Mouse (Mus musculus): ENCODE measurements at regions not wholly inside any gene's neighbourhood (a gene's known extent, or its start where the extent isn't known, plus 50 kb on each side); places are given as distances from the start of the nearest gene placed in this dataset.

DNA sequence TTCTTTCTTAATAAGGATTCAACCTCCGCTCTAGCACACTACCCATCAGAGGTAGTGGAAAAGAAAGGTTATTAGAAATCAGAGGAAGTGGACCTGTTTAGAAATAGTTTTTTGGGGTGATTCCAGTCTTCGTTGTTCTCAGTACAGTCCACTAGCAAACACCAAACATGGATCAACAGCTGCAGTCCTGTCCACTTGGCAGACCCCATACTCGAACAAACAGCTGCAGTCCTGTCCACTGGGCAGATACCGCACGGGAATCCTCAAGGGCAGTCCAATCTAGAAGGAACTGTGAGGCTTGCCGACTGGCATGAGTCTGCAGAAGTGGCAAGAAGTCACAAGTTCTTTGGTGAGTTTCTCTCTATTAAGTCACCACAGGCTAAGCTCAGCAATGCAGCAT, 273.8 kb downstream of the Rnd3 start:
- Histone ChIP-seq H3K27ac (replicated peaks) (no peak overlapping the region), H3K9me3 (ENCODE audit: control insufficient read depth, low read length) (no peaks in the 10 kb centered on the region), H3K4me1 (replicated peaks; ENCODE audit: control insufficient read depth, insufficient read depth) (no peaks in the 10 kb centered on the region), H3K4me2 (replicated peaks; ENCODE audit: low read depth) (no peak overlapping the region), H3K4me3 (ENCODE audit: low read depth, low read length) (no peak overlapping the region), H3K27me3 (ENCODE audit: control insufficient read depth, insufficient read depth, low read length) (no peaks in the 10 kb centered on the region), H3K9ac (ENCODE audit: low read length) (no peak overlapping the region), H3K36me3 (ENCODE audit: control insufficient read depth, insufficient read depth, low read length) (no peaks in the 10 kb centered on the region)
- DNase-seq (ENCODE audit: low spot score) = no peak
- 81% methylated on average over 6 of the region's 6 CpGs for WGBS
- ATAC-seq (ENCODE audit: low FRiP score, low TSS enrichment) = no peak
- TF ChIP-seq EP300 (optimal IDR thresholded peaks at IDR 0.05) = no peak
- no peak for TF ChIP-seq CTCF (IDR thresholded peaks at IDR 0.05; ENCODE audit: low read depth)

DNA sequence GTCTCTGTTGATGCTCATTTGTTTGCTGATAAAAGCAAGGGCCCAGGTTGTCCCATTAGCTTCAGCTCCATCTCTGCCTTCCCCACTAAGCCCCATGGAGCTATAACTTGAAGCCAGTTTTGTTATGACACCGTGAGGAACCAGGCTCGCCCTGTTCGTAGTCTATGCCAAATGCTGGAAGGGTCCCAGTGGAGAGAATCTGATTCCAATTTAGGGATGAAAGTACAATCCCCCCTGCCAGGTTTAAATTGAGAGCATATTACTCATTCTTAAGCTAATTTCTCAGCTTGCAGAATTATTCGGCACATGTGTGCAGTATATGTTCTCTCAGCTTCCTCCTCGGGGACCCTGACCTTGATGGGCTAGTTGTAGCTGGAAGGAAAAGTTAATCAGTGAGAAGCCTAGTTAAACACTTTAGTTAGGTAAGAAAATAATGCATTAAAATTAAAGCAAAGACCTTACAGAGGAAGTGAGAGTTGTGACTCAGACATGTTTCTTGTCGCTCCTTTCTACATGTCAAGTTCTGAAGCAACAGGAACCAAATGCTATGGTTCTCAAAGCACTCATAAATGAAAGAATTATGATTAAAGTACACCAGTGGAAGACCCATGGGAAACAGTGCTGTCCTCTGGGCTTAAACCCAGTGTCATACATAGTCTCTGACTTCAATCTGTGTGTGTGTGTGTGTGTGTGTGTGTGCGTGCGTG, 295.2 kb downstream of the Rnd3 start:
- Histone ChIP-seq H3K36me3 (ENCODE audit: control insufficient read depth, insufficient read depth, low read length) (no peaks in the 10 kb centered on the region), H3K27me3 (ENCODE audit: control insufficient read depth, insufficient read depth, low read length) (no peaks in the 10 kb centered on the region), H3K27ac (replicated peaks) (no peak overlapping the region), H3K9ac (ENCODE audit: low read length) (no peak overlapping the region), H3K4me2 (replicated peaks; ENCODE audit: low read depth) (no peak overlapping the region), H3K4me1 (replicated peaks; ENCODE audit: control insufficient read depth, insufficient read depth) (no peaks in the 10 kb centered on the region), H3K4me3 (ENCODE audit: low read depth, low read length) (no peak overlapping the region), H3K9me3 (ENCODE audit: control insufficient read depth, low read length) (no peaks in the 10 kb centered on the region)
- ATAC-seq (ENCODE audit: low FRiP score, low TSS enrichment) = no peak
- 67% methylated on average over 8 of the region's 8 CpGs for WGBS
- DNase-seq (ENCODE audit: low spot score) = no peak
- no peak for TF ChIP-seq CTCF (IDR thresholded peaks at IDR 0.05; ENCODE audit: low read depth)

DNA sequence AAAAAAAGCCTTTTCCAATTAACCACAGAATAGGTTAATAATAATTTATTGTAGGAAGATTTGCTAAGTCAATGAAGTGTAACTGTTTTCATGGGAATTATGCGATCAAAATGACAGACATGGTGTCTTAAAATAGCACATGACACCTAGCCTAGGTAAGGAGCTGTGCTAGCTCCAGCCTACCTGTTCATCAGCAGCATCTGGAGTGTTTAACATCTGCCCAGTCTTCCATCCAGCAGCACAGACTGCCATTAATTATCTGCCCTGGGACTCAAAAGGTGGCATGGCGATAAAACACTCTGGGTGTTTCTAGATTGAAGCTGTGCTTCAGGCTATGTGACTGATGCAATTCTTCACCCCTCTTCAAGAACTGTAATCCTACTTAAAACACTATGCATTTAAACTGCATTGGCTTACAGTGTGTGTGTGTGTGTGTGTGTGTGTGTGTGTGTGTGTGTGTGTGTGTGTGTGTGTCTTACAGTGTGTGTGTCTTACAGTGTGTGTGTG, 296.4 kb downstream of the Rnd3 start:
- 83% methylated on average over 2 of the region's 2 CpGs for WGBS
- Histone ChIP-seq H3K4me3 (ENCODE audit: low read depth, low read length) (no peak overlapping the region), H3K27ac (replicated peaks) (no peak overlapping the region), H3K4me1 (replicated peaks; ENCODE audit: control insufficient read depth, insufficient read depth) (no peaks in the 10 kb centered on the region), H3K9me3 (ENCODE audit: control insufficient read depth, low read length) (no peaks in the 10 kb centered on the region), H3K36me3 (ENCODE audit: control insufficient read depth, insufficient read depth, low read length) (no peaks in the 10 kb centered on the region), H3K9ac (ENCODE audit: low read length) (no peak overlapping the region), H3K27me3 (ENCODE audit: control insufficient read depth, insufficient read depth, low read length) (no peaks in the 10 kb centered on the region), H3K4me2 (replicated peaks; ENCODE audit: low read depth) (no peak overlapping the region)
- DNase-seq (ENCODE audit: low spot score) = no peak
- no peak for ATAC-seq (ENCODE audit: low FRiP score, low TSS enrichment)
- no peak for TF ChIP-seq EP300 (optimal IDR thresholded peaks at IDR 0.05)
- TF ChIP-seq CTCF (IDR thresholded peaks at IDR 0.05; ENCODE audit: low read depth) = no peak

DNA sequence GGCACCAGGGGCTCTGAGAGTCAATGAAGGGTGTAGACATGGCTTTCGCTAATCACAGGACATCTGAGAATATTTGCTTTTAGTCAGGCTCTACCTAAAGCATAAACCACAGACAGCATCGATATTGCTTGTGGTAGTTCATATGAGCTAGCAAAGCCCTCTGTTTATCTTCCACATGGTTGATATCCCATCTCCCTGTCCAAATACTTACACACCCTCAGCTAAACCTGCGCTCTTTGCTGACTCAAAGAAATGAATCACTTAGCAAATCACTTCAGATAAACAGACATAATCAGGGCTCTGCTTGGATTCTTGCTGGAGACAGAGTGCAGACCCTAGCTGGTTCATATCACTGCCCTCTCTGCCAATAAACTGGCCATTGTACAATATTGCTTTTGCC, 298.8 kb downstream of the Rnd3 start:
- TF ChIP-seq EP300 (optimal IDR thresholded peaks at IDR 0.05) (no peak), CTCF (IDR thresholded peaks at IDR 0.05; ENCODE audit: low read depth) (no peak)
- no peak for DNase-seq (ENCODE audit: low spot score)
- Histone ChIP-seq H3K4me2 (replicated peaks; ENCODE audit: low read depth) (no peak overlapping the region), H3K4me1 (replicated peaks; ENCODE audit: control insufficient read depth, insufficient read depth) (no peaks in the 10 kb centered on the region), H3K36me3 (ENCODE audit: control insufficient read depth, insufficient read depth, low read length) (no peaks in the 10 kb centered on the region), H3K27ac (replicated peaks) (no peak overlapping the region), H3K9me3 (ENCODE audit: control insufficient read depth, low read length) (no peaks in the 10 kb centered on the region), H3K27me3 (ENCODE audit: control insufficient read depth, insufficient read depth, low read length) (no peaks in the 10 kb centered on the region), H3K9ac (ENCODE audit: low read length) (no peak overlapping the region), H3K4me3 (ENCODE audit: low read depth, low read length) (no peak overlapping the region)
- 37% methylated on average over 3 of the region's 3 CpGs for WGBS
- 0 out of 2 replicates have a peak, but pooled peaks have one; percentile 38 for ATAC-seq (ENCODE audit: low FRiP score, low TSS enrichment)

DNA sequence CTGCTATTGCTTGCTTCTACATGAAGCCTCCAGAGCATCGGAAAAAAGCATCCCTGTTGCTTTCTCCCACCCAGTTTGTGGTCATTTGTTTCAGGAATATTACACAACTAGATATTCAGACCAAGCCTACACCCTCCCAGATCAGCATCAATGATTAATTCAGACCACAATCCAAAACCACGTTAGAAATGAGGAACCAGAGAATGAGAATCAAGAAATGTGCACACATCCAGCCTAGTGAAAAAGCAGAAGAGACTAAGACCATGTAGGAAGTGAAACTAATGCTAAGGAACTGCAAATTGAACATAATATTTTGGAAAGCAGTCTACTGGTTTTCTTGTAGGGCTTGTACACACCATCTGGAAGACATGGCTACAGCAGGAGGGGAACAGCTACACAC, 307.0 kb downstream of the Rnd3 start:
- Histone ChIP-seq H3K36me3 (ENCODE audit: control insufficient read depth, insufficient read depth, low read length) (no peaks in the 10 kb centered on the region), H3K27ac (replicated peaks) (no peak overlapping the region), H3K27me3 (ENCODE audit: control insufficient read depth, insufficient read depth, low read length) (no peaks in the 10 kb centered on the region), H3K4me2 (replicated peaks; ENCODE audit: low read depth) (no peak overlapping the region), H3K9ac (ENCODE audit: low read length) (no peak overlapping the region), H3K4me3 (ENCODE audit: low read depth, low read length) (no peak overlapping the region), H3K4me1 (replicated peaks; ENCODE audit: control insufficient read depth, insufficient read depth) (no peaks in the 10 kb centered on the region), H3K9me3 (ENCODE audit: control insufficient read depth, low read length) (no peaks in the 10 kb centered on the region)
- TF ChIP-seq EP300 (optimal IDR thresholded peaks at IDR 0.05) = no peak
- TF ChIP-seq CTCF (IDR thresholded peaks at IDR 0.05; ENCODE audit: low read depth) = no peak
- DNase-seq (ENCODE audit: low spot score) = no peak
- no peak for ATAC-seq (ENCODE audit: low FRiP score, low TSS enrichment)
- 83% methylated on average over 2 of the region's 2 CpGs for WGBS

DNA sequence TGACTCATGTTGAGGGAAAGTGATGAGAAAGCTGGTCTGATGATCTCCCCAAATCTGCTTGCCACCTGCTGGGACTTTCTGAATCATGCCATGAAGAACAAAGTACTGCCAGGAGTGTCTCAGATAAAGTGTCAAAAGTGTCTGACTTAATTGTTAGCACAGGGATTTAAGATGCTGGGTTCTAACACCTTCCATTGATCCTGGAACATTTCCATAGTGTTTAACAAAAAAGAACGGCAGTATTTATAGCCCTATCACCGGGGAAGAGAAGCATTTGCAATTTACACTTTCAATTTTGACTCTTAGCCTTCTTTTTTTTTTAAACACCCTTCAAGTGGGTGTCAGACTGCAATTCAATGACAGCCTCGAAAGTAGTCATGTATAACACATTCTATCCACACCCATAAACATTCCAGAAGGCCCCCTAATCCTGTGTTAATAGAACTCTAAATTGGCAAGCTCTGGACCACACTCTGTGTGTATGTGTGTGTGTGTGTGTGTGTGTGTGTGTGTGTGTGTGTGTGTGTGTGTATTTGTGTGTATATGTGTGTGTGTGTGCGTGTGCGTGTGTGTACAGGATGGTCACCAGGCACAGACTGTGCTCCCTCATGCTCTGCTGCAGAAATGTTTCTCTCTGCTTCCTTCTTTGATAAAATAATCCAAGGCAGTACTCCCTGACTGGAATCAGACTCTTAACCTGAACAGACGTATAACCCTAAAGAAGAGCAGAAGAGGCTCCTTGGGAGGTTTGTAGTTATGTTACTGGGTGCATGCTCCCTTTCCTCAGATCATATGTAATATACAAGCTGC, 313.2 kb downstream of the Rnd3 start:
- H3K4me1 ChIP-seq (replicated peaks; ENCODE audit: control insufficient read depth, insufficient read depth) = peaks cover 3% of the 10 kb centered on the region; the same call in 1 of the 2 replicates
- H3K27ac ChIP-seq (replicated peaks) = no peak overlapping the region
- no peaks in the 10 kb centered on the region for H3K27me3 ChIP-seq (ENCODE audit: control insufficient read depth, insufficient read depth, low read length)
- DNase-seq (ENCODE audit: low spot score) (no peak), ATAC-seq (ENCODE audit: low FRiP score, low TSS enrichment) (no peak)
- H3K9me3 ChIP-seq (ENCODE audit: control insufficient read depth, low read length) = no peaks in the 10 kb centered on the region
- TF ChIP-seq EP300 (optimal IDR thresholded peaks at IDR 0.05) (no peak), CTCF (IDR thresholded peaks at IDR 0.05; ENCODE audit: low read depth) (no peak)
- H3K4me2 ChIP-seq (replicated peaks; ENCODE audit: low read depth) = no peak overlapping the region
- WGBS = 46% methylated on average over 6 of the region's 6 CpGs
- no peak overlapping the region for H3K9ac ChIP-seq (ENCODE audit: low read length)
- H3K36me3 ChIP-seq (ENCODE audit: control insufficient read depth, insufficient read depth, low read length) = no peaks in the 10 kb centered on the region
- H3K4me3 ChIP-seq (ENCODE audit: low read depth, low read length) = no peak overlapping the region
